Mouse (Mus musculus) heart, embryonic 13.5 days (tissue): ENCODE measurements around the gene Malrd1. TPM values are rescaled to one million over a fixed set of nuclear protein-coding genes. Genes with fewer than 3 reads are reported as not detected.

Experiments
- ATAC-seq: fragments of 200-750 bp; cut with Nextera tagmentation; 2 replicates; pipeline ENCODE4 v1.8.0; 2017; ENCODE audit warnings: moderate TSS enrichment; ENCODE audit not compliant: insufficient number of reproducible peaks, low FRiP score, low TSS enrichment; ENCODE audit errors: extremely low read depth
- H3K27ac ChIP-seq: fragments of 300-500 bp; sonication (generic); replicated peaks from 2 replicates; pipeline ENCODE4 v1.5.1; 2015; ENCODE audit warnings: moderate library complexity, mild to moderate bottlenecking, inconsistent platforms
- H3K27me3 ChIP-seq: fragments of 300-500 bp; sonication (generic); replicated peaks from 2 replicates; pipeline ENCODE4 v1.6.1; 2015; ENCODE audit warnings: mild to moderate bottlenecking, inconsistent platforms
- H3K36me3 ChIP-seq: fragments of 300-500 bp; sonication (generic); 2 replicates; pipeline ENCODE4 v1.6.1; 2015; ENCODE audit warnings: mild to moderate bottlenecking, inconsistent platforms
- H3K4me1 ChIP-seq: fragments of 300-500 bp; sonication (generic); 2 replicates; pipeline ENCODE4 v1.6.1; 2015; ENCODE audit warnings: inconsistent platforms
- H3K4me2 ChIP-seq: fragments of 300-500 bp; sonication (generic); 2 replicates; pipeline ENCODE4 v1.6.1; 2015; ENCODE audit warnings: inconsistent platforms, mild to moderate bottlenecking, moderate library complexity
- H3K4me3 ChIP-seq: fragments of 300-500 bp; sonication (generic); 2 replicates; pipeline ENCODE4 v1.5.1; 2015; ENCODE audit warnings: moderate library complexity, mild to moderate bottlenecking, inconsistent platforms
- H3K9ac ChIP-seq: fragments of 300-500 bp; sonication (generic); 2 replicates; pipeline ENCODE4 v1.6.1; 2015; ENCODE audit warnings: inconsistent platforms, mild to moderate bottlenecking, moderate library complexity
- H3K9me3 ChIP-seq: fragments of 300-500 bp; sonication (generic); 2 replicates; pipeline ENCODE4 v1.6.1; 2016; ENCODE audit warnings: inconsistent platforms
- WGBS: fragments of 180-500 bp; shearing (Covaris S2); methylation state at CpG from one replicate; pipeline ENCODE4 v1.1.7; 2015; ENCODE audit warnings: mixed read lengths; 5-methylcytosine and 5-hydroxymethylcytosine counted together
- polyA plus RNA-seq: library from polyadenylated mRNA; unstranded; fragments of >200 nt; fragmentation: Nextera tagmentation; extraction: Ambion mirVana; gene quantifications from 2 replicates; pipeline ENCODE4 v1.2.1, GENCODE M21; 2015

Gene Malrd1
- polyA plus RNA-seq, 1 experiment from 2014 or later, result not detected

GRCm38 (mm10) chr2:16031559-16031958 is 505.3 kb downstream of the Malrd1 start:
- WGBS, result 68% methylated on average over 4 of the region's 4 CpGs
- no peak overlapping the region for H3K9ac ChIP-seq
- H3K4me2 ChIP-seq, result no peak overlapping the region
- no peaks in the 10 kb centered on the region for H3K9me3 ChIP-seq
- H3K4me3 ChIP-seq, result no peak overlapping the region
- no peaks in the 10 kb centered on the region for H3K27me3 ChIP-seq
- no peaks in the 10 kb centered on the region for H3K4me1 ChIP-seq
- H3K36me3 ChIP-seq, result no peaks in the 10 kb centered on the region
- no peak overlapping the region for H3K27ac ChIP-seq
- ATAC-seq, result no peak

DNA sequence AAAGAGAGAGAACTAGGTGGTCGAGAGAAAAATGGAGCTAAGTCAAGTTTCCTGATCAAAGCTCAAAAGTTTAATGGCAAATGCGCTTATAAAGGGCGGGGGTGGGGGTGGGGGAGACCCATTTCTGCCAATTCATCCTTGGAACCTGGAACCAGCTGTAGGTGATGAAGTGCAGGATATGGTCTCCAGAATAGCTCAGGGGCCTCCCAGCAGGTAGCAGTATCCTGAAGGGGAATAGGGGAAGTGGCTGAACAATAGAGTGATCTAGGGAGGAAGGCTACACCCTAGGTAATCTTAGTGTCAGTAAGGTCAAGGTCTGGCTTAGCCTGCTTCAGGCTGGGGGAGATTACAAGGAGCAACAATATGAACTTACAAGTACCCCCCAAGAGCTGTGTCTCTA is 506.5 kb downstream of the Malrd1 start:
- ATAC-seq, result no peak
- H3K4me3 ChIP-seq, result no peak overlapping the region
- H3K27me3 ChIP-seq, result no peaks in the 10 kb centered on the region
- no peaks in the 10 kb centered on the region for H3K4me1 ChIP-seq
- H3K9ac ChIP-seq, result no peak overlapping the region
- no peak overlapping the region for H3K27ac ChIP-seq
- H3K4me2 ChIP-seq, result no peak overlapping the region
- no peaks in the 10 kb centered on the region for H3K9me3 ChIP-seq
- H3K36me3 ChIP-seq, result no peaks in the 10 kb centered on the region
- WGBS, result 69% methylated on average over 3 of the region's 3 CpGs

DNA sequence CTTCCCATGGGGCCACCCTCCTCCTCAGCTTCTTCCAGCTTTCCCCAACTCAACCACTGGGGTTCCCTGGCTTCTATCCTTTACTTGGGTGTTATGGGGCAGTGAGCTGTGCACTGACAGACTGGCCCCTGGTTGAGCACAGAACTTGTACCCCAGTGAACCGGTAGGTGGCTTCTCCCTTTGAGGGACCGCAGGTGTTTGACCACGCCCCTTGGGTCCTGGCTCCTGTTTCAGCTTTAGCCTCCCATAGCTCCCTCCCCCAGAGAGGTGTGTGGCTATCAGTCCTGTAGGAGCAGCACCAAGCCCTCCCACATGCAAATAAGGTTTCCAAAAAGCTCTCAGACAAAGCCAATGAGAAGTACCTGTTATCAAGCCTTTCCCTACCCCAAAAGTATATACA is 584.4 kb downstream of the Malrd1 start:
- Histone ChIP-seq H3K4me1 (no peaks in the 10 kb centered on the region), H3K9ac (no peak overlapping the region), H3K27ac (no peak overlapping the region), H3K36me3 (no peaks in the 10 kb centered on the region), H3K4me2 (no peak overlapping the region), H3K4me3 (no peak overlapping the region), H3K27me3 (no peaks in the 10 kb centered on the region), H3K9me3 (no peaks in the 10 kb centered on the region)
- WGBS, result 62% methylated on average over 3 of the region's 3 CpGs
- ATAC-seq, result no peak

DNA sequence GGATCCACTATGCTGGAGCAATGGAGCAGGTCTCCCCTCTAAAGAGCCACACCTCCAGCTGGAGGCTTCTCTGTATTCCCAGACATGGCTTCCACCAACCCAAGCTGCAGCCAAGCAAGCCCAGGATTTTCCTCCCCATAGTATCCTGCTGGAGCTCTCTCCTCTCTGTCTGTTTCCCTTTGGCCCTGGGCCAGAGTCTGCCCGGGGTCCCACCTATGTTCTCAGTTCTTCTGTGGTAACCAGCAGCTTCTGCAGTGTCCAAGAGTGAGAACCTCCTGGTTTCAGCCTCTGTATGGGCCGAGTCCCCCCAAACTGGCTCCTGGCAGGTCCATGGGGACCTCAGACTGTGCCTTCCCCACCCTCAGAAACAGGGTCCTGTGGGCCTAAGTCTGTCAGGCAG is 587.1 kb downstream of the Malrd1 start:
- no peaks in the 10 kb centered on the region for H3K9me3 ChIP-seq
- 71% methylated on average over 2 of the region's 2 CpGs for WGBS
- no peak overlapping the region for H3K9ac ChIP-seq
- H3K27ac ChIP-seq, result no peak overlapping the region
- H3K4me1 ChIP-seq, result no peaks in the 10 kb centered on the region
- no peak overlapping the region for H3K4me3 ChIP-seq
- no peak for ATAC-seq
- no peaks in the 10 kb centered on the region for H3K36me3 ChIP-seq
- H3K4me2 ChIP-seq, result no peak overlapping the region
- no peaks in the 10 kb centered on the region for H3K27me3 ChIP-seq

DNA sequence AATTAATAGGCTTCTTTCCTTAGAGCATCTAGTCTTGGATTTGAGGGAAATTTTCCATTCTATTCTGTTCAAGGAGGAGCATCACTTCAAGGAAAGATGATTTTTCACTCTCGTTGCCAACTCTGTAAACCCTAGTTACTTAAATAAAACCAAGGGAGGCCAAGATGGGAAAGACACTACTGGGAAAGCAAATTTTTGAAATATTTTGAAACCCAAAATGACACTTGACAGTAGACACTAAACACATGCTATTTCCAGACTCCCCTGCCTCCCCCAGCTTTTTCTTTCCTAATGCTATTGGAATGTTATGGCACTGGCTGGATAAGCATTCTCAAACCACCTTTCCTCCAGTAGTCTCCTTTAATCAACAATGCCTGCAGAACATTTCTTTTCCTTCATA is 621.7 kb downstream of the Malrd1 start:
- no peak for ATAC-seq
- H3K27me3 ChIP-seq, result no peaks in the 10 kb centered on the region
- peaks cover 8% of the 10 kb centered on the region for H3K4me1 ChIP-seq
- 41% methylated on average over 1 of the region's 1 CpGs for WGBS
- H3K36me3 ChIP-seq, result no peaks in the 10 kb centered on the region
- H3K4me3 ChIP-seq, result no peak overlapping the region
- no peak overlapping the region for H3K4me2 ChIP-seq
- H3K9me3 ChIP-seq, result no peaks in the 10 kb centered on the region
- no peak overlapping the region for H3K9ac ChIP-seq
- H3K27ac ChIP-seq, result no peak overlapping the region

- no peaks in the 10 kb centered on the region for H3K27me3 ChIP-seq
- no peaks in the 10 kb centered on the region for H3K36me3 ChIP-seq
- no peak overlapping the region for H3K4me3 ChIP-seq
- no peaks in the 10 kb centered on the region for H3K9me3 ChIP-seq
- H3K27ac ChIP-seq, result no peak overlapping the region
- H3K4me2 ChIP-seq, result no peak overlapping the region
- peaks cover 8% of the 10 kb centered on the region for H3K4me1 ChIP-seq
- ATAC-seq, result no peak
- no peak overlapping the region for H3K9ac ChIP-seq
Measured at GRCm38 (mm10) chr2:16152623-16153022, 626.3 kb downstream of the Malrd1 start.

GRCm38 (mm10) chr2:16163246-16163989 is 637.1 kb downstream of the Malrd1 start:
- Histone ChIP-seq H3K27me3 (no peaks in the 10 kb centered on the region), H3K4me1 (no peaks in the 10 kb centered on the region), H3K27ac (no peak overlapping the region), H3K36me3 (no peaks in the 10 kb centered on the region), H3K4me3 (no peak overlapping the region), H3K9me3 (no peaks in the 10 kb centered on the region), H3K4me2 (no peak overlapping the region), H3K9ac (no peak overlapping the region)
- no peak for ATAC-seq
- 59% methylated on average over 5 of the region's 5 CpGs for WGBS

- no peak for ATAC-seq
- 46% methylated on average over 2 of the region's 2 CpGs for WGBS
- Histone ChIP-seq H3K27ac (no peak overlapping the region), H3K27me3 (no peaks in the 10 kb centered on the region), H3K9ac (no peak overlapping the region), H3K4me2 (no peak overlapping the region), H3K4me1 (no peaks in the 10 kb centered on the region), H3K9me3 (no peaks in the 10 kb centered on the region), H3K36me3 (no peaks in the 10 kb centered on the region), H3K4me3 (no peak overlapping the region)
Measured at GRCm38 (mm10) chr2:16168611-16169010, 642.3 kb downstream of the Malrd1 start.

GRCm38 (mm10) chr2:16172086-16172485 is 645.8 kb downstream of the Malrd1 start:
- ATAC-seq, result no peak
- H3K36me3 ChIP-seq, result no peaks in the 10 kb centered on the region

DNA sequence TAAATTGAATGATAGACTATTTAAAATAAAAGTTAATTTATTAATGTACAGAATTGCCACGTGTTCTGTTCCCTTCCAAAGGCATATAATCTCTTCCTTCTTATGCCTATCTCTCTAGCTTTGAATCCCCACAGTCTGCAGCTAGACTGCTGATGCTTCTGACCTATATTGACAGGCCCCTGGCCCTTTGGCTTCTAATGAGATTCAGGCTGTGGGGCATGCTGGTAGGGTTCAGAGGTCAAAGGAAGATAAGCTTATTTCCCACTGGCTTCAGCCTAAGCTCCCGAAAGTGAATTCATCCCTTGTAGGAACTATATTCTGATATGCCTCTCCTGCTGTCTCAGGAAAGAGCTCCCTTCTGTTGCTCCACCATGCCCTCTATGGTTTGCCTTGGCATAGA is 647.1 kb downstream of the Malrd1 start:
- no peaks in the 10 kb centered on the region for H3K4me1 ChIP-seq
- WGBS, result 34% methylated on average over 2 of the region's 2 CpGs

More at GRCm38 (mm10) chr2:16172086-16172485, 645.8 kb downstream of the Malrd1 start:
- H3K27ac ChIP-seq, result no peak overlapping the region
- no peaks in the 10 kb centered on the region for H3K4me1 ChIP-seq
- no peak overlapping the region for H3K9ac ChIP-seq
- H3K27me3 ChIP-seq, result no peaks in the 10 kb centered on the region
- H3K4me3 ChIP-seq, result no peak overlapping the region
- no peaks in the 10 kb centered on the region for H3K9me3 ChIP-seq
- H3K4me2 ChIP-seq, result no peak overlapping the region

GRCm38 (mm10) chr2:16182140-16182539 is 655.9 kb downstream of the Malrd1 start:
- no peaks in the 10 kb centered on the region for H3K27me3 ChIP-seq
- H3K9ac ChIP-seq, result no peak overlapping the region
- 69% methylated on average over 2 of the region's 2 CpGs for WGBS
- no peaks in the 10 kb centered on the region for H3K36me3 ChIP-seq
- ATAC-seq, result no peak
- H3K27ac ChIP-seq, result no peak overlapping the region
- no peaks in the 10 kb centered on the region for H3K9me3 ChIP-seq
- H3K4me3 ChIP-seq, result no peak overlapping the region
- no peaks in the 10 kb centered on the region for H3K4me1 ChIP-seq
- no peak overlapping the region for H3K4me2 ChIP-seq

More for the DNA sequence above, 647.1 kb downstream of the Malrd1 start:
- no peaks in the 10 kb centered on the region for H3K27me3 ChIP-seq
- no peak overlapping the region for H3K9ac ChIP-seq
- no peak overlapping the region for H3K27ac ChIP-seq
- no peaks in the 10 kb centered on the region for H3K9me3 ChIP-seq
- no peak for ATAC-seq
- no peak overlapping the region for H3K4me2 ChIP-seq
- H3K4me3 ChIP-seq, result no peak overlapping the region
- no peaks in the 10 kb centered on the region for H3K36me3 ChIP-seq

DNA sequence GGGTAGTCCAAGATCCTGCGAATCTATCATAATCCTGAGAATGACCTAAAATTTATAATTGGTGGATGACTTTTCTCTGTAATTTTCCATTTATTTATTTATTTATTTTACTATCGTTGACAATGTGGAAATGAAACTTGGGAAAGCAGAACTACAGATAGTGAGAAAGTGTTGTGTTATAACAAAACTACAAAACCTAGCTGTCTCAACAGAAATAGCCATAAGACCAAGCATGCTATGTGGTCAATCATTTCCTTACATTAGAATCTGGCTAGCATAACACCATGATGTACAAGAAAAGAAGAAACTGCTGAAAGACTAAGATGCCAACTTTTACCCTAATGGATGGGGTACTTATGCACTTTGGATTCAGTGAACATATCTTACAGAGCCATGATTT is 656.9 kb downstream of the Malrd1 start:
- 74% methylated on average over 2 of the region's 2 CpGs for WGBS

More for the DNA sequence above, 656.9 kb downstream of the Malrd1 start:
- Histone ChIP-seq H3K27me3 (no peaks in the 10 kb centered on the region), H3K27ac (no peak overlapping the region), H3K4me1 (no peaks in the 10 kb centered on the region), H3K9ac (no peak overlapping the region), H3K9me3 (no peaks in the 10 kb centered on the region), H3K36me3 (no peaks in the 10 kb centered on the region), H3K4me2 (no peak overlapping the region), H3K4me3 (no peak overlapping the region)
- no peak for ATAC-seq
